Mouse (Mus musculus) ES-Bruce4 (cell line): ENCODE data around the gene Gm11172. TPM values are rescaled to one million over a fixed set of nuclear protein-coding genes. Genes with fewer than 3 reads are reported as not detected.

ENCODE experiments used
- H3K27ac ChIP-seq: 2 replicates; pipeline ENCODE4 v1.5.1; 2012; ENCODE audit warnings: low read length, inconsistent platforms; ENCODE audit not compliant: insufficient read depth
- H3K27me3 ChIP-seq: 2 replicates; pipeline ENCODE4 v1.6.1; 2012; ENCODE audit warnings: mild to moderate bottlenecking, low read length, inconsistent platforms; ENCODE audit not compliant: control insufficient read depth, poor library complexity, insufficient read depth, severe bottlenecking
- H3K36me3 ChIP-seq: 2 replicates; pipeline ENCODE4 v1.6.1; 2012; ENCODE audit warnings: inconsistent platforms, mild to moderate bottlenecking, low read length, moderate library complexity; ENCODE audit not compliant: control insufficient read depth, poor library complexity, insufficient read depth, severe bottlenecking
- H3K4me1 ChIP-seq: one replicate; pipeline ENCODE4 v1.8.1; 2011; ENCODE audit warnings: low read length; ENCODE audit not compliant: control insufficient read depth, insufficient read depth
- H3K4me3 ChIP-seq: 2 replicates; pipeline ENCODE4 v1.5.1; 2011; ENCODE audit warnings: low read depth, mild to moderate bottlenecking, low read length
- H3K9ac ChIP-seq: 2 replicates; pipeline ENCODE4 v1.6.1; 2012; ENCODE audit warnings: low read depth, mild to moderate bottlenecking, inconsistent platforms; ENCODE audit not compliant: poor library complexity, severe bottlenecking
- H3K9me3 ChIP-seq: replicated peaks from 2 replicates; pipeline ENCODE4 v1.6.1; 2012; ENCODE audit warnings: mild to moderate bottlenecking, low read length, inconsistent platforms; ENCODE audit not compliant: control insufficient read depth, poor library complexity, insufficient read depth, severe bottlenecking
- CTCF ChIP-seq: IDR thresholded peaks from one replicate; pipeline ENCODE4 v1.8.1; 2011; ENCODE audit warnings: low read depth, low read length
- EP300 ChIP-seq: IDR thresholded peaks from 2 replicates; pipeline ENCODE4 v1.6.1; 2011; ENCODE audit warnings: low read depth, low read length; ENCODE audit not compliant: insufficient read depth
- POLR2A ChIP-seq: IDR thresholded peaks from one replicate; pipeline ENCODE4 v1.8.1; 2011; ENCODE audit warnings: low read length; ENCODE audit not compliant: insufficient read depth
- polyA plus RNA-seq: library from polyadenylated mRNA; stranded (reverse); fragments of >200 nt; gene quantifications from 2 replicates; pipeline ENCODE4 v1.2.4, GENCODE M21; 2011; ENCODE audit warnings: low read depth; ENCODE audit not compliant: missing spikeins, insufficient read depth, insufficient read length

The Gm11172 gene
- polyA plus RNA-seq, 1 experiment, result not detected

- H3K9me3 ChIP-seq, result no peaks in the 10 kb centered on the region
- H3K4me3 ChIP-seq, result no peak overlapping the region
- H3K4me1 ChIP-seq, result no peaks in the 10 kb centered on the region
- no peak overlapping the region for H3K9ac ChIP-seq
- no peak overlapping the region for H3K27ac ChIP-seq
- H3K36me3 ChIP-seq, result no peaks in the 10 kb centered on the region
- no peaks in the 10 kb centered on the region for H3K27me3 ChIP-seq
- TF ChIP-seq CTCF (no peak), POLR2A (no peak), EP300 (no peak)
Measured at GRCm38 (mm10) chr16:10810376-10810775, 2.3 kb upstream of the Gm11172 start.

- no peak overlapping the region for H3K27ac ChIP-seq
- H3K27me3 ChIP-seq, result no peaks in the 10 kb centered on the region
- no peak overlapping the region for H3K9ac ChIP-seq
- no peaks in the 10 kb centered on the region for H3K9me3 ChIP-seq
- no peak overlapping the region for H3K4me3 ChIP-seq
- H3K36me3 ChIP-seq, result no peaks in the 10 kb centered on the region
- no peaks in the 10 kb centered on the region for H3K4me1 ChIP-seq
- TF ChIP-seq CTCF, result no peak
- no peak for TF ChIP-seq EP300
- no peak for TF ChIP-seq POLR2A
Measured at GRCm38 (mm10) chr16:10813726-10814125, 1.0 kb downstream of the Gm11172 start.

GRCm38 (mm10) chr16:10814864-10815263 is 2.1 kb downstream of the Gm11172 start:
- Histone ChIP-seq H3K27me3 (no peaks in the 10 kb centered on the region), H3K36me3 (no peaks in the 10 kb centered on the region), H3K4me1 (no peaks in the 10 kb centered on the region), H3K9ac (no peak overlapping the region), H3K4me3 (no peak overlapping the region), H3K9me3 (no peaks in the 10 kb centered on the region), H3K27ac (no peak overlapping the region)
- TF ChIP-seq EP300 (no peak), CTCF (no peak), POLR2A (no peak)

GRCm38 (mm10) chr16:10818579-10819135 is 5.9 kb downstream of the Gm11172 start:
- Histone ChIP-seq H3K36me3 (no peaks in the 10 kb centered on the region), H3K4me3 (no peak overlapping the region), H3K4me1 (no peaks in the 10 kb centered on the region), H3K9ac (no peak overlapping the region), H3K27ac (no peak overlapping the region), H3K9me3 (no peaks in the 10 kb centered on the region), H3K27me3 (no peaks in the 10 kb centered on the region)
- TF ChIP-seq EP300 (no peak), CTCF (no peak), POLR2A (no peak)

GRCm38 (mm10) chr16:10819966-10820365 is 7.3 kb downstream of the Gm11172 start:
- H3K36me3 ChIP-seq, result no peaks in the 10 kb centered on the region
- no peaks in the 10 kb centered on the region for H3K4me1 ChIP-seq
- TF ChIP-seq POLR2A, result no peak

GRCm38 (mm10) chr16:10821387-10821786 is 8.7 kb downstream of the Gm11172 start:
- Histone ChIP-seq H3K9me3 (no peaks in the 10 kb centered on the region), H3K9ac (no peak overlapping the region), H3K27me3 (no peaks in the 10 kb centered on the region), H3K27ac (no peak overlapping the region), H3K36me3 (no peaks in the 10 kb centered on the region), H3K4me1 (no peaks in the 10 kb centered on the region), H3K4me3 (no peak overlapping the region)
- TF ChIP-seq EP300 (no peak), CTCF (no peak), POLR2A (no peak)

More at GRCm38 (mm10) chr16:10819966-10820365, 7.3 kb downstream of the Gm11172 start:
- Histone ChIP-seq H3K27ac (no peak overlapping the region), H3K27me3 (no peaks in the 10 kb centered on the region), H3K9ac (no peak overlapping the region), H3K9me3 (no peaks in the 10 kb centered on the region), H3K4me3 (no peak overlapping the region)

- H3K9me3 ChIP-seq, result no peaks in the 10 kb centered on the region
- no peaks in the 10 kb centered on the region for H3K36me3 ChIP-seq
- H3K9ac ChIP-seq, result no peak overlapping the region
- H3K4me1 ChIP-seq, result no peaks in the 10 kb centered on the region
- H3K4me3 ChIP-seq, result no peak overlapping the region
- no peak overlapping the region for H3K27ac ChIP-seq
- no peaks in the 10 kb centered on the region for H3K27me3 ChIP-seq
- TF ChIP-seq POLR2A (no peak), CTCF (no peak), EP300 (no peak)
Measured at GRCm38 (mm10) chr16:10824536-10824935, 11.8 kb downstream of the Gm11172 start.
